Mouse (Mus musculus) forebrain, embryonic 16.5 days (tissue): ENCODE measurements around the gene H2-DMb1. TPM values are rescaled to one million over a fixed set of nuclear protein-coding genes. Genes with fewer than 3 reads are reported as not detected.

Source experiments
- ATAC-seq: fragments of 200-750 bp; cut with Nextera tagmentation; 2 replicates; pipeline ENCODE4 v1.8.0; 2017; ENCODE audit warnings: mild to moderate bottlenecking, moderate library complexity
- H3K27ac ChIP-seq: fragments of 300-500 bp; sonication (generic); 2 replicates; pipeline ENCODE4 v1.5.1; 2014; ENCODE audit warnings: low read length, control low read depth
- H3K27me3 ChIP-seq: fragments of 300-500 bp; sonication (generic); replicated peaks from 2 replicates; pipeline ENCODE4 v1.6.1; 2014; ENCODE audit warnings: low read length; ENCODE audit not compliant: control insufficient read depth, insufficient read depth
- H3K36me3 ChIP-seq: fragments of 300-500 bp; sonication (generic); 2 replicates; pipeline ENCODE4 v1.6.1; 2014; ENCODE audit not compliant: control insufficient read depth, insufficient read depth
- H3K4me1 ChIP-seq: fragments of 300-500 bp; sonication (generic); replicated peaks from 2 replicates; pipeline ENCODE4 v1.6.1; 2014; ENCODE audit warnings: low read length; ENCODE audit not compliant: control insufficient read depth, insufficient read depth
- H3K4me2 ChIP-seq: fragments of 300-500 bp; sonication (generic); 2 replicates; pipeline ENCODE4 v1.6.1; 2014; ENCODE audit warnings: mild to moderate bottlenecking, low read length, control low read depth
- H3K4me3 ChIP-seq: fragments of 300-500 bp; sonication (generic); replicated peaks from 2 replicates; pipeline ENCODE4 v1.5.1; 2014; ENCODE audit warnings: mild to moderate bottlenecking, low read length, control low read depth
- H3K9ac ChIP-seq: fragments of 300-500 bp; sonication (generic); replicated peaks from 2 replicates; pipeline ENCODE4 v1.6.1; 2014; ENCODE audit warnings: low read depth, low read length, control low read depth
- H3K9me3 ChIP-seq: fragments of 300-500 bp; sonication (generic); 2 replicates; pipeline ENCODE4 v1.6.1; 2016; ENCODE audit warnings: low read length; ENCODE audit not compliant: control insufficient read depth
- WGBS: fragments of 180-500 bp; shearing (Covaris S2); extraction: QIAGEN DNeasy Blood & Tissue Kit; methylation state at CpG from one replicate; pipeline ENCODE4 v1.1.7; 2014; 5-methylcytosine and 5-hydroxymethylcytosine counted together
- polyA plus RNA-seq: library from polyadenylated mRNA; unstranded; fragments of >200 nt; fragmentation: Nextera tagmentation; extraction: Ambion mirVana; gene quantifications from 2 replicates; pipeline ENCODE4 v1.2.1, GENCODE M21; 2015

Gene H2-DMb1
- polyA plus RNA-seq, 1 experiment from 2014 or later: 0.98 TPM

DNA sequence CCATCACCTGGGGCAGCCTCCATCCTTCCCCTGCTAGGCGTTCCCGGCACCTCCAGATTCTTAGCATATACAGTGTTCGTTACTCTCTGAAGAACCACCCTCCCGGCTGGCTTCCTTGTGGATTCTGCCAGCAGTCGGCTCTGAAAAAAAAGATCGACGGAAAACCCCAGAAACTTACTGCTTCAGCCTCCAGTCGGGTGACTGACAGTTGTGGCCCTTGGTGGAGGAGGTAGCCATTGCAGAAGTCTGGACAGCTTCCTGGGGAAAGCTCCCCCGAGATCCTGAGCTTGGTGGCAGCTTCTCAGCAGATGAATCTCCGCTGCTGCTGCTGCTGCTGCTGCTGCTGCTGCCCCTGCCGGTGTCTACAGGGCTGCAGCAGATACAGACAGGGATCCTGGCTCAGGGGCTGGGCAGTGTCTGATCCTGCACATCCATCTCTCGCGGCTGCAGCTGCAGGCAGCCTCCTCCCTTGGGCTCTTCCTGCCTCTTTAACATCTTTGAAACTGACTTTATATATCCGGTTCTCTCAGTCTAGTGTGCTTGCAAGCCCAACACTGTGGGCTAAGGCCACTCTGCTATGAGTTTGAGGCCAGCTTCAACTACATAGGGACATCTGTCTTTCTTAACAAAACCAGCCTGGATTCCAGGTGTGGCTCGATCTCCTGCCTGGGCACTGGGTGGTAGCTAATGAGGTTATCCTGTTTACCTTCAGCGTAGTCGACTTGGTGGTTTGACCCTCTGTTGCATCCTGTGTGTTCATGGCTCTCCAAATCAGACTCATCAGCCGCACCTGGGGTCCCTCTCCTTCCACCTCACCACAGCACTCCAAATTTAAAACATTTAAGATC, 23.7 kb upstream of the H2-DMb1 start:
- 0 out of 2 replicates have a peak overlapping the region, but pooled peaks have one; percentile 10 for H3K4me3 ChIP-seq
- no peak for ATAC-seq

DNA sequence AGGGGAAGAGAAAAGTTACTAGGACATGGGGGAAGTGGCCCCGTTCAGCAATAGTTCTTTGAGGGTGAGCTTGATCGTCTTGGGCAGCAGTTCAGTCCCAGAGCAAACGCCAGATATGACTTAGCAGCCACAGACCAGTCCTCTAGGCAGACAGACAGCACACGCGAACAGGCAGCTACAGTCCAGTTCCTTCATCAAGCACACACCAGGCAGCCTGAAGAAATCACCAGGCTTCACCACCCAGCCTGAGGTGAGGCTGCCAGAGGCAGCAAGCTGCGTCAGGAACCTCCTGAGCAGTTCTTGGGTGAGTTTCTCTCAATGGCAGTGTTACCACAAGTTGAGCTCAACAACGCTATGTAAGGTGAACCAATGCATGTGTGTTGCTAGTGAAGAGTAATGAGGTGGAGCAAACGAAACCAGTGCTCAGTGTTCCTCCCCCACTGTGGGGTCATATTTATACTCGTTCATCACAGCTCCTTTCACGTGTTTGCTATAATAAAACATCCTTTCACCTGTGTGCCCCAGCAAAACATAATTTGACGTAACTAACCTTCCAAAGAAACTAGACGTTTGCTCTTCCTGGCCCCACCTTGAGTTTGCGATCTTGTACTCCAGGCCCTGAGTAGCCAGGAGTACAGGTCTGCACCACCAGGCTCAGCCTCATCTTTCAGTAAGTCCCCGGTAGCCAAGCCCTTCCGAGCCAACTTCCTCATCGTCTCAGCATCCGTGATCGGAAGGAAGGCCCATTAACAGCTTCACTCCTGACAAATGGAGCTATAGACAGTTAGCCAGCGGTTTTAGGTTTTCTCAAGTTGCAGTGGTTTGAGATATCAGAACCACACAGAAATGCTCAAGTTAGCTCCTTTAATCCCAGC, 22.6 kb upstream of the H2-DMb1 start:
- no peak for ATAC-seq
- Histone ChIP-seq H3K4me2 (no peak overlapping the region), H3K4me3 (no peak overlapping the region), H3K27ac (no peak overlapping the region), H3K4me1 (peaks cover 14% of the 10 kb centered on the region), H3K9me3 (no peaks in the 10 kb centered on the region), H3K36me3 (no peaks in the 10 kb centered on the region), H3K9ac (no peak overlapping the region), H3K27me3 (no peaks in the 10 kb centered on the region)
- WGBS: 84% methylated on average over 19 of the region's 19 CpGs

More for the DNA sequence above, 23.7 kb upstream of the H2-DMb1 start:
- Histone ChIP-seq H3K27ac (peak overlapping the region; percentile 68), H3K4me2 (peak overlapping the region; percentile 29), H3K9me3 (no peaks in the 10 kb centered on the region), H3K4me1 (peaks cover 20% of the 10 kb centered on the region), H3K27me3 (no peaks in the 10 kb centered on the region), H3K36me3 (no peaks in the 10 kb centered on the region), H3K9ac (no peak overlapping the region)
- 18% methylated on average over 18 of the region's 18 CpGs for WGBS

- no peak for ATAC-seq
- Histone ChIP-seq H3K4me3 (no peak overlapping the region), H3K27me3 (no peaks in the 10 kb centered on the region), H3K27ac (no peak overlapping the region), H3K4me1 (peaks cover 18% of the 10 kb centered on the region), H3K9me3 (no peaks in the 10 kb centered on the region), H3K36me3 (no peaks in the 10 kb centered on the region), H3K4me2 (no peak overlapping the region), H3K9ac (no peak overlapping the region)
- 73% methylated on average over 7 of the region's 7 CpGs for WGBS
Observed at GRCm38 (mm10) chr17:34131911-34132310, 21.0 kb upstream of the H2-DMb1 start.

DNA sequence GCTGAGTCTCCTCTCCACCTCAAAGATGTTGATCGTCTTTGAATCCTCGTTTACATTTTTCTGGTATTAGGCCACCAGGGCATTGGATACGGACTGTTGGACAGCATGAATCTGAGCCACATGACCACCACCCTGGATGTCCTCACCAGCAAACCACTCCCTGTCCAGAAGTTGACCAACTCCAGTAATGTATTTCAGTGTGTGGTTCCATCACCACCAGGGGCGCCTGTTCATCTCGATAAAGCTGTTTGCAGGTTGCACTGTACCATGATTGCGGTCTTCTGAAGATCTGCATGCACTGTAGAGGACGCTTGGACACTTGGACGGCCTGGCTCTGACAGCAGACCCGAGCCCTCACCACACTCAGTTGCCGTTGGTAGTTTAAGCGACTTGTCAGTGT, 19.6 kb upstream of the H2-DMb1 start:
- H3K36me3 ChIP-seq: no peaks in the 10 kb centered on the region
- no peak overlapping the region for H3K9ac ChIP-seq
- no peaks in the 10 kb centered on the region for H3K9me3 ChIP-seq
- no peak overlapping the region for H3K27ac ChIP-seq
- no peak overlapping the region for H3K4me3 ChIP-seq
- no peak overlapping the region for H3K4me2 ChIP-seq
- H3K27me3 ChIP-seq: peaks cover 1% of the 10 kb centered on the region; the same call in 1 of the 2 replicates
- 88% methylated on average over 11 of the region's 11 CpGs for WGBS
- H3K4me1 ChIP-seq: peaks cover 16% of the 10 kb centered on the region
- ATAC-seq: no peak

DNA sequence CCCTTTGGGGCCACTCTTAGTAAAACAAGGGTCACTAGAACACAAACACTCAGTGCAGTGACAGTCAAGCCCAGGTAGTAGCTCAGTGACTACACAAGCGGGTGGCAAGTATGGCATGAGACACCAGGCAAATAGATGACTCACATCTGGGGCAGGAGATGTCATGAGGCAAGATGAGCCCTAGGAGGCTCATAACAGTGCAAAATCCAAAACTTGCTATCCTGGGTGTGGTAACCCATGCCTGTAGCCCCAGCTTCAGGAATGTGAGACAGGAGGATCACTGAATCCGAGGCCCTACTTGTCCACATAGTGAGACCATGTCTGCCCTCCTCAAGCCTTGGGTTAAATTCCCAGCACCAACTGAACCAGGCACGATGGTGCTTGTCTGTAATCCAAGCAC, 18.4 kb upstream of the H2-DMb1 start:
- 88% methylated on average over 3 of the region's 3 CpGs for WGBS
- no peak for ATAC-seq
- H3K36me3 ChIP-seq: no peaks in the 10 kb centered on the region
- peaks cover 10% of the 10 kb centered on the region; the same call in 1 of the 2 replicates for H3K27me3 ChIP-seq
- H3K9ac ChIP-seq: no peak overlapping the region
- peaks cover 9% of the 10 kb centered on the region for H3K4me1 ChIP-seq
- H3K4me2 ChIP-seq: no peak overlapping the region
- H3K27ac ChIP-seq: no peak overlapping the region
- no peak overlapping the region for H3K4me3 ChIP-seq
- no peaks in the 10 kb centered on the region for H3K9me3 ChIP-seq

DNA sequence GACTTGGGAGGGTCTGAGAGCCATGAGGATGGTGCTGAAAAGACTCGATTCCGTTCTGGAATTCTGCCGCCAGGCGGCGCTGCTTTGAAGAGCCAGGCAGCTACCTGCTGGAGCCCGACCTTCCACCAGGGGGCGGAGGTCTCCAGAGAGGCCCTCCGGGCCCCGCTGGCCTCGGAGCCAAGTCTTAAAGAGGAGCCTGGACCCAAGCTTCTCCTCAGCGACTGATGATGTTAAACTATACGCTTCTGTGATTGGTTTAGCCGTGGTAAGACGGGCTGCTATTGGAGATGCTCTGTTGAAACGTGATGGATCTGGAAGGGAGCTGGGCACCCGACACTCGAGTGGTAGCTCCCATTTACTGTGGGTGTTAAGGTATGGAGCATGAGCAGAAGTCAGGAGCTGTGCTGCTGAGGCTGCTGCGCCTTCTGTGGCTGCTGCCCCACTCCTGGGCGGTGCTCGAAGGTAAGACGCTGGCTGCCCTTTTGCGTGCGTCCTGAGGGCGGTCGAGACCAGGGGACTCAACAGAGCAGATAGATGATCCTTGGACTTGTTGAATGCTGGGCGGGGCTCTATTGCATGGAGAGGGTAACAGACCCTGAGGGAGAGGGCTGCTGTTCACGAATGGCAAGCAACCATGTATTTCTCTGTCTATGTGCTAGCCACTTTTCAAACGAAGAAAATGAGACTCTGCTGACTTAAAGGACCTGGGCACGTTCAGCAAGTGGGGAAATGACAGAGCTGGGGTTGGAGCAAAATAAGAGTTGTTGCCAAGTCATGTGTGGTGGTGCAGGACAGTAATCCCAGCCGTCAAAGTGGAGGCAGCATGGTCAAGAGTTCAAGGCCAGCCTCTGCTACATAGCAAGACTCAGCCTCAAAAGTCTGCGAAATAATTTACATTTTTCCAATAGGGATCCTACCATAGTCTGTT, 17.3 kb upstream of the H2-DMb1 start:
- no peaks in the 10 kb centered on the region for H3K9me3 ChIP-seq
- H3K4me3 ChIP-seq: peak overlapping the region; percentile 41
- WGBS: 6% methylated on average over 31 of the region's 31 CpGs
- no peaks in the 10 kb centered on the region for H3K36me3 ChIP-seq
- peak; percentile 98 for ATAC-seq
- H3K9ac ChIP-seq: peak overlapping the region; percentile 46
- H3K27ac ChIP-seq: no peak overlapping the region
- peak overlapping the region; percentile 80 for H3K4me2 ChIP-seq
- H3K27me3 ChIP-seq: peaks cover 21% of the 10 kb centered on the region
- peaks cover 12% of the 10 kb centered on the region for H3K4me1 ChIP-seq

DNA sequence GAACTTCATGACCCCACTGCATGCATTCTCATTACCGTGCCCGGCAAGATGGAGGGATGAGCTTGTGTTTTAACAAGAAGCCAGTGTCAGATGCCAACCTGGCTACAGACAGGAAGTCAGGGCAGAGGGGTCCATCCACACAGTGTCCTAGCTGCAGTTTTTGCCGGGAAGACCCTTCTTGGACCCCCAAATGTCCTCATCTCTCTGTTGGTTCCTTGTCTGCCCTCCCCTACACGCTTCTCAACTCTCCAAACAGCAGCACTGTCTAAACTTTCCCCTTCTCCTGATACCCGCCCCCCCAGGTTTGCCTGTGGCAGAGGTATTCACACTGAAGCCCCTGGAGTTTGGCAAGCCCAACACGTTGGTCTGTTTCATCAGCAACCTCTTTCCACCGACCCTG, 15.3 kb upstream of the H2-DMb1 start:
- ATAC-seq: no peak

GRCm38 (mm10) chr17:34138655-34139054, 14.2 kb upstream of the H2-DMb1 start:
- ATAC-seq: no peak
- peaks cover 28% of the 10 kb centered on the region for H3K27me3 ChIP-seq
- H3K36me3 ChIP-seq: no peaks in the 10 kb centered on the region
- 74% methylated on average over 7 of the region's 7 CpGs for WGBS
- no peak overlapping the region for H3K9ac ChIP-seq
- H3K4me1 ChIP-seq: peaks cover 12% of the 10 kb centered on the region
- H3K4me3 ChIP-seq: no peak overlapping the region
- H3K27ac ChIP-seq: no peak overlapping the region
- no peaks in the 10 kb centered on the region for H3K9me3 ChIP-seq
- H3K4me2 ChIP-seq: no peak overlapping the region

More for the DNA sequence above, 15.3 kb upstream of the H2-DMb1 start:
- Histone ChIP-seq H3K27ac (no peak overlapping the region), H3K9me3 (no peaks in the 10 kb centered on the region), H3K9ac (no peak overlapping the region), H3K36me3 (no peaks in the 10 kb centered on the region), H3K27me3 (peaks cover 28% of the 10 kb centered on the region), H3K4me1 (peaks cover 12% of the 10 kb centered on the region), H3K4me2 (no peak overlapping the region), H3K4me3 (no peak overlapping the region)
- 73% methylated on average over 7 of the region's 7 CpGs for WGBS
